Mouse (Mus musculus) layer of hippocampus, adult 2 months (tissue): ENCODE data around the gene Zfp423. TPM values are rescaled to one million over a fixed set of nuclear protein-coding genes. Genes with fewer than 3 reads are reported as not detected.

ENCODE experiments used
- DNase-seq, 2 experiments: peaks; one replicate each; pipeline ENCODE4 v3.0.0; 2022; ENCODE audit warnings: low spot score in 2 of 2
- H3K27ac ChIP-seq: fragments of 200-600 bp; 2 replicates; pipeline ENCODE4 v1.8.1; 2022
- H3K4me3 ChIP-seq: fragments of 200-600 bp; 2 replicates; pipeline ENCODE4 v1.8.1; 2022; ENCODE audit warnings: mild to moderate bottlenecking
- CTCF ChIP-seq: fragments of 200-600 bp; conservative IDR thresholded peaks from 2 replicates; pipeline ENCODE4 v1.8.1; 2022; ENCODE audit warnings: antibody characterized with exemption, mild to moderate bottlenecking, moderate library complexity
- total RNA-seq, 2 experiments: library from RNA; stranded (reverse); gene quantifications; 2 replicates each; pipeline ENCODE4 v1.2.3; 2021

The Zfp423 gene
- total RNA-seq, 2 experiments from 2014 or later: 24.0 to 26.6 TPM

GRCm38 (mm10) chr8:87671209-87671970 is 288.0 kb downstream of the Zfp423 start:
- no peak overlapping the region for H3K4me3 ChIP-seq
- TF ChIP-seq CTCF: no peak
- H3K27ac ChIP-seq: no peak overlapping the region
- DNase-seq: no peak

- Histone ChIP-seq H3K27ac (no peak overlapping the region), H3K4me3 (no peak overlapping the region)
- DNase-seq: no peak
- TF ChIP-seq CTCF: no peak
These were observed 289.2 kb downstream of the Zfp423 start for GRCm38 (mm10) chr8:87670232-87670631.

- no peak for TF ChIP-seq CTCF
- Histone ChIP-seq H3K27ac (no peak overlapping the region), H3K4me3 (no peak overlapping the region)
- no peak for DNase-seq
These were observed 290.7 kb downstream of the Zfp423 start for GRCm38 (mm10) chr8:87668736-87669135.

GRCm38 (mm10) chr8:87667914-87668643 is 291.3 kb downstream of the Zfp423 start:
- peak overlapping the region; percentile 36 for H3K4me3 ChIP-seq
- peak in 1 of 2 experiments; percentile 49 for DNase-seq
- peak overlapping the region; percentile 61; the same call in 1 of the 2 replicates for H3K27ac ChIP-seq
- TF ChIP-seq CTCF: peak; percentile 52

- DNase-seq: no peak
- Histone ChIP-seq H3K4me3 (no peak overlapping the region), H3K27ac (no peak overlapping the region)
- TF ChIP-seq CTCF: no peak
These were observed 292.1 kb downstream of the Zfp423 start for GRCm38 (mm10) chr8:87667297-87667696.

GRCm38 (mm10) chr8:87665337-87665736 is 294.1 kb downstream of the Zfp423 start:
- Histone ChIP-seq H3K27ac (no peak overlapping the region), H3K4me3 (no peak overlapping the region)
- no peak for TF ChIP-seq CTCF
- no peak for DNase-seq

- Histone ChIP-seq H3K4me3 (no peak overlapping the region), H3K27ac (no peak overlapping the region)
- no peak for TF ChIP-seq CTCF
- DNase-seq: no peak
These were observed 295.2 kb downstream of the Zfp423 start for GRCm38 (mm10) chr8:87664217-87664509.

GRCm38 (mm10) chr8:87663349-87664216 is 295.8 kb downstream of the Zfp423 start:
- peak overlapping the region; percentile 51 for H3K27ac ChIP-seq
- peak; percentile 96 for TF ChIP-seq CTCF
- H3K4me3 ChIP-seq: peak overlapping the region; percentile 23; the same call in 1 of the 2 replicates
- peak; percentile 59 to 86 for DNase-seq

GRCm38 (mm10) chr8:87662811-87663341 is 296.5 kb downstream of the Zfp423 start:
- TF ChIP-seq CTCF: no peak

GRCm38 (mm10) chr8:87662307-87662771 is 297.1 kb downstream of the Zfp423 start:
- 0 out of 2 replicates have a peak overlapping the region, but pooled peaks have one; percentile 51 for H3K27ac ChIP-seq
- DNase-seq: no peak
- no peak for TF ChIP-seq CTCF
- peak overlapping the region; percentile 23 for H3K4me3 ChIP-seq

More at GRCm38 (mm10) chr8:87662811-87663341, 296.5 kb downstream of the Zfp423 start:
- no peak for DNase-seq
- H3K27ac ChIP-seq: peak overlapping the region; percentile 51
- peak overlapping the region; percentile 23 for H3K4me3 ChIP-seq

- no peak for DNase-seq
- no peak overlapping the region for H3K27ac ChIP-seq
- TF ChIP-seq CTCF: no peak
- H3K4me3 ChIP-seq: no peak overlapping the region
These were observed 298.2 kb downstream of the Zfp423 start for GRCm38 (mm10) chr8:87660916-87661910.
